Mouse (Mus musculus): Measurements from ENCODE around the gene Cacna2d3. TPM values are rescaled to one million over a fixed set of nuclear protein-coding genes. Genes with fewer than 3 reads are reported as not detected.

Gene Cacna2d3
- polyA plus RNA-seq, 1 experiment from 2014 or later: 0.54 TPM

- ATAC-seq (replicated peaks; ENCODE audit: extremely low read depth, insufficient read depth, low FRiP score): no peak
- H3K4me3 ChIP-seq (ENCODE audit: low read length): no peak overlapping the region
Observed at GRCm38 (mm10) chr14:29204967-29205268, 516.7 kb downstream of the Cacna2d3 start.

GRCm38 (mm10) chr14:29204236-29204966 is 517.3 kb downstream of the Cacna2d3 start:
- no peak for ATAC-seq (replicated peaks; ENCODE audit: extremely low read depth, insufficient read depth, low FRiP score)
- H3K27me3 ChIP-seq (ENCODE audit: control insufficient read depth, insufficient read depth, low read length): no peaks in the 10 kb centered on the region
- H3K4me1 ChIP-seq (ENCODE audit: control insufficient read depth, insufficient read depth, low read length): no peaks in the 10 kb centered on the region
- WGBS: 83% methylated on average over 10 of the region's 10 CpGs
- H3K9me3 ChIP-seq (replicated peaks; ENCODE audit: control insufficient read depth, low read length): no peaks in the 10 kb centered on the region
- H3K9ac ChIP-seq (ENCODE audit: low read length): no peak overlapping the region
- H3K27ac ChIP-seq (ENCODE audit: low read length): no peak overlapping the region
- no peaks in the 10 kb centered on the region for H3K36me3 ChIP-seq (ENCODE audit: control insufficient read depth, insufficient read depth)
- no peak overlapping the region for H3K4me3 ChIP-seq (ENCODE audit: low read length)
- H3K4me2 ChIP-seq (ENCODE audit: low read depth, low read length): no peak overlapping the region

More at GRCm38 (mm10) chr14:29204967-29205268, 516.7 kb downstream of the Cacna2d3 start:
- H3K4me2 ChIP-seq (ENCODE audit: low read depth, low read length): no peak overlapping the region
- H3K9ac ChIP-seq (ENCODE audit: low read length): no peak overlapping the region
- no peaks in the 10 kb centered on the region for H3K4me1 ChIP-seq (ENCODE audit: control insufficient read depth, insufficient read depth, low read length)
- H3K27me3 ChIP-seq (ENCODE audit: control insufficient read depth, insufficient read depth, low read length): no peaks in the 10 kb centered on the region
- H3K9me3 ChIP-seq (replicated peaks; ENCODE audit: control insufficient read depth, low read length): no peaks in the 10 kb centered on the region
- WGBS: 76% methylated on average over 1 of the region's 1 CpGs
- no peak overlapping the region for H3K27ac ChIP-seq (ENCODE audit: low read length)
- no peaks in the 10 kb centered on the region for H3K36me3 ChIP-seq (ENCODE audit: control insufficient read depth, insufficient read depth)

GRCm38 (mm10) chr14:29196171-29196570 is 525.5 kb downstream of the Cacna2d3 start:
- no peak for ATAC-seq (replicated peaks; ENCODE audit: extremely low read depth, insufficient read depth, low FRiP score)
- no peak overlapping the region for H3K9ac ChIP-seq (ENCODE audit: low read length)
- H3K4me3 ChIP-seq (ENCODE audit: low read length): no peak overlapping the region
- no peaks in the 10 kb centered on the region for H3K36me3 ChIP-seq (ENCODE audit: control insufficient read depth, insufficient read depth)
- no peak overlapping the region for H3K27ac ChIP-seq (ENCODE audit: low read length)
- H3K4me1 ChIP-seq (ENCODE audit: control insufficient read depth, insufficient read depth, low read length): no peaks in the 10 kb centered on the region
- no peak overlapping the region for H3K4me2 ChIP-seq (ENCODE audit: low read depth, low read length)
- H3K9me3 ChIP-seq (replicated peaks; ENCODE audit: control insufficient read depth, low read length): no peaks in the 10 kb centered on the region
- no peaks in the 10 kb centered on the region for H3K27me3 ChIP-seq (ENCODE audit: control insufficient read depth, insufficient read depth, low read length)

GRCm38 (mm10) chr14:29191426-29191825 is 530.2 kb downstream of the Cacna2d3 start:
- ATAC-seq (replicated peaks; ENCODE audit: extremely low read depth, insufficient read depth, low FRiP score): no peak
- no peaks in the 10 kb centered on the region for H3K36me3 ChIP-seq (ENCODE audit: control insufficient read depth, insufficient read depth)
- 83% methylated on average over 3 of the region's 3 CpGs for WGBS
- H3K9ac ChIP-seq (ENCODE audit: low read length): no peak overlapping the region
- H3K4me1 ChIP-seq (ENCODE audit: control insufficient read depth, insufficient read depth, low read length): no peaks in the 10 kb centered on the region
- no peak overlapping the region for H3K4me3 ChIP-seq (ENCODE audit: low read length)
- H3K9me3 ChIP-seq (replicated peaks; ENCODE audit: control insufficient read depth, low read length): no peaks in the 10 kb centered on the region
- H3K27ac ChIP-seq (ENCODE audit: low read length): no peak overlapping the region
- no peaks in the 10 kb centered on the region for H3K27me3 ChIP-seq (ENCODE audit: control insufficient read depth, insufficient read depth, low read length)
- H3K4me2 ChIP-seq (ENCODE audit: low read depth, low read length): no peak overlapping the region

- Histone ChIP-seq H3K27me3 (ENCODE audit: control insufficient read depth, insufficient read depth, low read length) (no peaks in the 10 kb centered on the region), H3K4me2 (ENCODE audit: low read depth, low read length) (no peak overlapping the region), H3K9ac (ENCODE audit: low read length) (no peak overlapping the region), H3K9me3 (replicated peaks; ENCODE audit: control insufficient read depth, low read length) (no peaks in the 10 kb centered on the region), H3K27ac (ENCODE audit: low read length) (no peak overlapping the region), H3K4me3 (ENCODE audit: low read length) (no peak overlapping the region), H3K36me3 (ENCODE audit: control insufficient read depth, insufficient read depth) (no peaks in the 10 kb centered on the region), H3K4me1 (ENCODE audit: control insufficient read depth, insufficient read depth, low read length) (peaks cover 6% of the 10 kb centered on the region; the same call in 1 of the 2 replicates)
- no peak for ATAC-seq (replicated peaks; ENCODE audit: extremely low read depth, insufficient read depth, low FRiP score)
- WGBS: 76% methylated on average over 5 of the region's 5 CpGs
Observed at GRCm38 (mm10) chr14:29183730-29184129, 537.9 kb downstream of the Cacna2d3 start.

GRCm38 (mm10) chr14:29179397-29179888 is 542.2 kb downstream of the Cacna2d3 start:
- WGBS: 28% methylated on average over 11 of the region's 11 CpGs
- no peak overlapping the region for H3K4me3 ChIP-seq (ENCODE audit: low read length)
- H3K9ac ChIP-seq (ENCODE audit: low read length): no peak overlapping the region
- no peaks in the 10 kb centered on the region for H3K9me3 ChIP-seq (replicated peaks; ENCODE audit: control insufficient read depth, low read length)
- no peak for ATAC-seq (replicated peaks; ENCODE audit: extremely low read depth, insufficient read depth, low FRiP score)
- H3K36me3 ChIP-seq (ENCODE audit: control insufficient read depth, insufficient read depth): no peaks in the 10 kb centered on the region
- H3K4me2 ChIP-seq (ENCODE audit: low read depth, low read length): peak overlapping the region; percentile 32
- H3K27ac ChIP-seq (ENCODE audit: low read length): no peak overlapping the region; the same call in 1 of the 2 replicates
- peaks cover 6% of the 10 kb centered on the region; the same call in 1 of the 2 replicates for H3K4me1 ChIP-seq (ENCODE audit: control insufficient read depth, insufficient read depth, low read length)
- no peaks in the 10 kb centered on the region for H3K27me3 ChIP-seq (ENCODE audit: control insufficient read depth, insufficient read depth, low read length)

GRCm38 (mm10) chr14:29178695-29179396 is 542.8 kb downstream of the Cacna2d3 start:
- 31% methylated on average over 15 of the region's 15 CpGs for WGBS
- H3K4me2 ChIP-seq (ENCODE audit: low read depth, low read length): peak overlapping the region; percentile 32
- no peak overlapping the region for H3K4me3 ChIP-seq (ENCODE audit: low read length)
- ATAC-seq (replicated peaks; ENCODE audit: extremely low read depth, insufficient read depth, low FRiP score): no peak
- no peaks in the 10 kb centered on the region for H3K9me3 ChIP-seq (replicated peaks; ENCODE audit: control insufficient read depth, low read length)
- H3K4me1 ChIP-seq (ENCODE audit: control insufficient read depth, insufficient read depth, low read length): peaks cover 6% of the 10 kb centered on the region; the same call in 1 of the 2 replicates
- H3K9ac ChIP-seq (ENCODE audit: low read length): no peak overlapping the region
- no peaks in the 10 kb centered on the region for H3K36me3 ChIP-seq (ENCODE audit: control insufficient read depth, insufficient read depth)
- H3K27ac ChIP-seq (ENCODE audit: low read length): no peak overlapping the region; the same call in 1 of the 2 replicates
- no peaks in the 10 kb centered on the region for H3K27me3 ChIP-seq (ENCODE audit: control insufficient read depth, insufficient read depth, low read length)

GRCm38 (mm10) chr14:29174762-29175161 is 546.9 kb downstream of the Cacna2d3 start:
- no peak for ATAC-seq (replicated peaks; ENCODE audit: extremely low read depth, insufficient read depth, low FRiP score)
- Histone ChIP-seq H3K27ac (ENCODE audit: low read length) (no peak overlapping the region), H3K9me3 (replicated peaks; ENCODE audit: control insufficient read depth, low read length) (no peaks in the 10 kb centered on the region), H3K4me2 (ENCODE audit: low read depth, low read length) (no peak overlapping the region), H3K27me3 (ENCODE audit: control insufficient read depth, insufficient read depth, low read length) (no peaks in the 10 kb centered on the region), H3K4me3 (ENCODE audit: low read length) (no peak overlapping the region), H3K36me3 (ENCODE audit: control insufficient read depth, insufficient read depth) (no peaks in the 10 kb centered on the region), H3K9ac (ENCODE audit: low read length) (no peak overlapping the region), H3K4me1 (ENCODE audit: control insufficient read depth, insufficient read depth, low read length) (peaks cover 6% of the 10 kb centered on the region; the same call in 1 of the 2 replicates)
- 74% methylated on average over 3 of the region's 3 CpGs for WGBS

GRCm38 (mm10) chr14:29172207-29172606 is 549.5 kb downstream of the Cacna2d3 start:
- Histone ChIP-seq H3K9ac (ENCODE audit: low read length) (no peak overlapping the region), H3K4me3 (ENCODE audit: low read length) (no peak overlapping the region), H3K4me2 (ENCODE audit: low read depth, low read length) (no peak overlapping the region), H3K4me1 (ENCODE audit: control insufficient read depth, insufficient read depth, low read length) (no peaks in the 10 kb centered on the region), H3K27ac (ENCODE audit: low read length) (no peak overlapping the region), H3K36me3 (ENCODE audit: control insufficient read depth, insufficient read depth) (no peaks in the 10 kb centered on the region), H3K27me3 (ENCODE audit: control insufficient read depth, insufficient read depth, low read length) (no peaks in the 10 kb centered on the region), H3K9me3 (replicated peaks; ENCODE audit: control insufficient read depth, low read length) (no peaks in the 10 kb centered on the region)
- ATAC-seq (replicated peaks; ENCODE audit: extremely low read depth, insufficient read depth, low FRiP score): no peak
- WGBS: 72% methylated on average over 2 of the region's 2 CpGs
